Mouse (Mus musculus) midbrain, embryonic 16.5 days (tissue): ENCODE data around the gene Chrnb1. TPM values are rescaled to one million over a fixed set of nuclear protein-coding genes. Genes with fewer than 3 reads are reported as not detected.

Experiments
- ATAC-seq: fragments of 200-750 bp; cut with Nextera tagmentation; 2 replicates; pipeline ENCODE4 v1.8.0; 2017; ENCODE audit warnings: moderate TSS enrichment
- H3K27ac ChIP-seq: fragments of 300-500 bp; sonication (generic); 2 replicates; pipeline ENCODE4 v1.5.1; 2014; ENCODE audit warnings: mild to moderate bottlenecking, low read length, mixed read lengths
- H3K27me3 ChIP-seq: fragments of 300-500 bp; sonication (generic); 2 replicates; pipeline ENCODE4 v1.6.1; 2014; ENCODE audit warnings: low read depth, low read length, mixed read lengths; ENCODE audit not compliant: control insufficient read depth, insufficient read depth
- H3K36me3 ChIP-seq: fragments of 300-500 bp; sonication (generic); 2 replicates; pipeline ENCODE4 v1.6.1; 2014; ENCODE audit warnings: mild to moderate bottlenecking, low read length, moderate library complexity, mixed read lengths; ENCODE audit not compliant: control insufficient read depth, insufficient read depth
- H3K4me1 ChIP-seq: fragments of 300-500 bp; sonication (generic); 2 replicates; pipeline ENCODE4 v1.6.1; 2014; ENCODE audit warnings: mild to moderate bottlenecking, low read length, mixed read lengths; ENCODE audit not compliant: control insufficient read depth, insufficient read depth
- H3K4me2 ChIP-seq: fragments of 300-500 bp; sonication (generic); 2 replicates; pipeline ENCODE4 v1.6.1; 2014; ENCODE audit warnings: mild to moderate bottlenecking, low read length, mixed read lengths
- H3K4me3 ChIP-seq: fragments of 300-500 bp; sonication (generic); 2 replicates; pipeline ENCODE4 v1.5.1; 2014; ENCODE audit warnings: low read depth, mild to moderate bottlenecking, low read length, moderate library complexity, mixed read lengths
- H3K9ac ChIP-seq: fragments of 300-500 bp; sonication (generic); 2 replicates; pipeline ENCODE4 v1.6.1; 2014; ENCODE audit warnings: low read depth, low read length, mixed read lengths
- H3K9me3 ChIP-seq: fragments of 300-500 bp; sonication (generic); replicated peaks from 2 replicates; pipeline ENCODE4 v1.6.1; 2014; ENCODE audit warnings: mild to moderate bottlenecking, low read length, mixed read lengths; ENCODE audit not compliant: control insufficient read depth, poor library complexity, severe bottlenecking
- WGBS: fragments of 180-500 bp; shearing (Covaris S2); extraction: QIAGEN DNeasy Blood & Tissue Kit; methylation state at CpG from one replicate; pipeline ENCODE4 v1.1.7; 2014; 5-methylcytosine and 5-hydroxymethylcytosine counted together
- polyA plus RNA-seq: library from polyadenylated mRNA; unstranded; fragments of >200 nt; fragmentation: Nextera tagmentation; extraction: Ambion mirVana; gene quantifications from 2 replicates; pipeline ENCODE4 v1.2.1, GENCODE M21; 2015

Chrnb1 gene
- polyA plus RNA-seq, 1 experiment from 2014 or later: 1.6 TPM

DNA sequence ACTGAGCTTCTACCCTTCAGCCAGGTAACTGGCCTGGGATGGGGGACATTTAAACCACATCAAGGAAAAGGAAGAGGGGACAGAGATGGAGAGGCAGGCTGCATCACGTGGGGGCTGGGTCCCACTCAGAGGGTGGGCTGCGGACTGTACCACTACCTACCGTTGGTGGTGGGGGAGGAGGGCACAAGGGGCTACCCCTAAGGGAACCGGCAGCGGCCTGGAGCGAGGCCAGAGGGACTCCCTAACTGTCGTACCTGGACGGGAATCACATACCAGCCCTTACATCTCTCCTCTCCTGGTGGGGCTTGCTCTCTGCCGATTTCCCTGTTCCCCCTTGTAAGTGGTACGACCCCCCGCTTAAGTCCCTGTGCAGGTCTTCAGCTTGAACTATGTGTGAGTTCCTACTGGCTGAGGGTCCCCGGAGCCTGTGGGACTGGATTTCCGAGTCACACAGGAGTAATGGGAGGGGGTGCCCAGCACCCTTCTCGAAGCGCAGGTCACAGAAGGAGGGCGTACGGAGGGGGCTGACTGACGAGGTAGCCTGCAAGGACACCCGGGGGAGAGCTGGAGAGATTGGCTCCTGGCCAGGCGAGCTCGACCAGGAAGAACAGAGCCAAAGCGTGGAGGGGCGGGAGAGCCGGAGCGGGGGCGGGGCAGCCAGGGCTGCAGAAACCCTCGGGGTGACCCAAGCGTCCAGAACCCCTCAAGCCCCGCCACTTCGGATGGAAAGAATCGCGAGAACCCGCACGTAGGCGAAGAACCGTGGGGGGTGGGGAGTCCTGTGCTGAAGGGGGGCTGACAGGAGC lies 4.9 kb upstream of the Chrnb1 start:
- Histone ChIP-seq H3K9me3 (no peaks in the 10 kb centered on the region), H3K4me3 (peak overlapping the region; percentile 54), H3K27ac (peak overlapping the region; percentile 93), H3K4me1 (peaks cover 48% of the 10 kb centered on the region), H3K36me3 (no peaks in the 10 kb centered on the region), H3K4me2 (peak overlapping the region; percentile 90), H3K27me3 (peaks cover 13% of the 10 kb centered on the region), H3K9ac (peak overlapping the region; percentile 69)
- peak; percentile 72 for ATAC-seq
- WGBS: under 1% methylated on average over 36 of the region's 36 CpGs

DNA sequence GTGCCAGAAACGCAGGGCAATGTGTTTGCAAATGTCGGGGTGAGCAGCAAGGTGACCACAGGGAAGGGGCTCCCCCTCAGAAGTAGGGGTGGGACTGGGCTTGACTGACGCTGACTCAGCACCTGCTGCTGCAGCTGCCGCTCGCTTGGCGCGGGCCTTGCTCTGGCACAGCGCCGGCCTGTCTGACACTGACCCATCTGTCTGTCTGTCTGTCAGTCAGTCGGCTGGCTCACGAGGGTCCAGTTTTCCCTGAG lies 4.3 kb upstream of the Chrnb1 start:
- Histone ChIP-seq H3K27ac (peak overlapping the region; percentile 93), H3K4me2 (peak overlapping the region; percentile 90), H3K4me1 (peaks cover 46% of the 10 kb centered on the region), H3K27me3 (peaks cover 9% of the 10 kb centered on the region), H3K36me3 (no peaks in the 10 kb centered on the region), H3K9me3 (no peaks in the 10 kb centered on the region), H3K9ac (peak overlapping the region; percentile 69), H3K4me3 (peak overlapping the region; percentile 54)
- WGBS: 0% methylated on average over 11 of the region's 11 CpGs
- ATAC-seq: peak; percentile 23; the same call in 1 of the 2 replicates

DNA sequence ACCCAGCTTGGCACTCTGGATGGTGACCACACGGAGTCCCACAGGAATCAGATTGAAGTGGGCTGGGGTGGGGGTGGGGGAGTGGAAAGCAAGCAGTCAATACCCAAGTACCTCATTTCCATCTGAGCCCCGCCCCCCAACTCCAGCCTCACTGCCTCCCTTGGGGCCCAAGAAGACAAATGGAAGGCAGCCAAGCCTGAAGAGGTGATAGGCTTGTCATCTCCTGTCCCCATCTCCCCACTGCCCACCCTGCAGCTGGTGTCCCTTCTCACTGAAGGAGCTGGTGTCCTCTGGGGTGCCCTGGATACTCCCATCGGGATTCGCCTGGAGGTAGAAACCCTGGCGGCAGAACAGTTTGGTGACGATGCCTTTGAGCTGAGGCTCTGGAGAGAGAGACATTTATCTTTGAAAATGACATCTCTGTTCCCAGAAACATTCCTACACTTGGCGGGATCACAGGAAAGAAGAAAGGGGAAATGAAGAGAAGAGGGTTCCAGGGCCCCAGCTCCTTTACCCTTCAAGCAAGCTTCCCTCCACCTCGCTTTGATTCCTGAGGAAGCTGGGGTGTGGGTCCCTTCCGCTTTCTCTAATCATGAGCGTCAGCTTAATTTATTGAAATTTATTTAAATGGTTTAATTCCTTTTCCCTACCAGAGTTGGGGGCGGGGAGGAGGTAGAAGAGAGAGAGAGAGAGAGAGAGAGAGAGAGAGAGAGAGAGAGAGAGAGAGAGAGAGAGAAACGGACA lies 3.8 kb upstream of the Chrnb1 start:
- Histone ChIP-seq H3K9ac (peak overlapping the region; percentile 69), H3K4me2 (peak overlapping the region; percentile 90), H3K4me1 (peaks cover 41% of the 10 kb centered on the region), H3K9me3 (no peaks in the 10 kb centered on the region), H3K36me3 (no peaks in the 10 kb centered on the region), H3K27me3 (peaks cover 6% of the 10 kb centered on the region), H3K27ac (peak overlapping the region; percentile 93), H3K4me3 (peak overlapping the region; percentile 54)
- ATAC-seq: no peak
- WGBS: 14% methylated on average over 11 of the region's 12 CpGs

DNA sequence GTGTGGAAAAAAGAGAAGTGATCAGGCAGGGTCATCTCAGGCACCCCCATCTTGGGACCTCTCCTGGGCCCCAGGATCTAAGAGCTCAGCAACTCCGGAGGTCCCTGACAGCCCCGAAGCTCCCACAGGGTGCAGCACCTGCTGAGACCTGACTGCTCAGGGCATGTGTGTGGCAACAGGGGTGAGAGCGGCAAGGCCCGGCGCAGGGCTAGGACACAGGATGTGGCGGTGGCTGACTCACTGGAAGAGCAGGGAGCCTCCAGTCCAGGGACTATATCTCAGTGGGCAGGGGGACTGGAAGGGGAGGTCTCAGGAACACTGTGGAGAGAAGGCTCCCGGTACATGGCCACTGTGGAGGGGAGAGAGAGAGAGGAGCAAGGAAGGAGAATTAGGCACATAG lies 2.2 kb upstream of the Chrnb1 start:
- Histone ChIP-seq H3K9ac (no peak overlapping the region), H3K27me3 (peaks cover 12% of the 10 kb centered on the region), H3K4me1 (peaks cover 25% of the 10 kb centered on the region), H3K9me3 (no peaks in the 10 kb centered on the region), H3K27ac (no peak overlapping the region), H3K4me3 (no peak overlapping the region), H3K36me3 (no peaks in the 10 kb centered on the region), H3K4me2 (no peak overlapping the region)
- no peak for ATAC-seq
- 76% methylated on average over 7 of the region's 7 CpGs for WGBS

DNA sequence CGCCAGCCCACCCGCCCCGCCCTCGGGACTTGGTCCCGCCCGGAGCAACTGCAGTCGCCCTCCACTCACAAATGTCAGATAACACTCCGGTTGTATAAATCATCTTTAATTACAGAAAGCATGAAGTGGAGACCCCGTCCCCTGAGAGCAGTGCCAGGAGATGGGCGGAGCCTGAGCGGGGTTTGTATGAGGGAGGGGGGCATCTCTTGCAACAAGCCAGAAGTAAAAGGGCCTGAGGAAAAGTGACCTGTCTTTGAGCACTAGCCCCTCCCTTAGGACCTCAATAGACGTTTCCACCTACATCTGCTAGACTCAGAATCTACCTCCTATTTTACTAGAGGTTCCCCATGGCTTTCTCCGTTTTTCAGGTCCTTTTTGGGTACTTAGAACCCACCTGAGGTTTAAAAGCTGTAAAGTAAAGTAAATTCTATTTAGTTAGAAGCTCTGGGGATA lies 266 bp upstream of the Chrnb1 start:
- Histone ChIP-seq H3K9ac (no peak overlapping the region), H3K27me3 (peaks cover 12% of the 10 kb centered on the region), H3K9me3 (no peaks in the 10 kb centered on the region), H3K4me3 (peak overlapping the region; percentile 36; the same call in 1 of the 2 replicates), H3K27ac (no peak overlapping the region), H3K4me1 (peaks cover 10% of the 10 kb centered on the region), H3K36me3 (no peaks in the 10 kb centered on the region), H3K4me2 (peak overlapping the region; percentile 69)
- no peak for ATAC-seq
- under 1% methylated on average over 13 of the region's 13 CpGs for WGBS

DNA sequence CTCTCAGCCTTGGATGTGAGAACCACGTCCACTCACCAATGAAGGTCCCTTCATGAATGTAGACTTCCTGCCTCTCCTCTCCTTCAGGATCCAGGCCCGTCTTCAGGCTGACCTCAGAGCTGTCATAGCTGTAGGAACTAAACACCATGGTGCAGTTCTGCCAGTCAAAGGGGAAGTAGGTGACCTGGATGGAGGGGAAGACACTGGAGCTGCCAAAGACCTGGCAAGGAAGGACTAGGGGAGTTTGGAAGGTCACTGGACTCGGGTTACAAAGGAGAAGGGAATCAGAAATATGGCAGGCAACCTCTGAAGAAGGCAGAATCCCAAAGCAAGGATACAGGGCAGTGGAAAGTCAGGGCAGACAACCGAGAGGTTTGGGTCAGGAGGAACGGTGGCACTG lies 2.3 kb downstream of the Chrnb1 start:
- Histone ChIP-seq H3K9ac (no peak overlapping the region), H3K4me1 (no peaks in the 10 kb centered on the region; the same call in 1 of the 2 replicates), H3K27ac (no peak overlapping the region), H3K4me2 (no peak overlapping the region), H3K9me3 (no peaks in the 10 kb centered on the region), H3K36me3 (no peaks in the 10 kb centered on the region), H3K27me3 (peaks cover 12% of the 10 kb centered on the region), H3K4me3 (no peak overlapping the region)
- no peak for ATAC-seq
- WGBS: 62% methylated on average over 5 of the region's 5 CpGs

DNA sequence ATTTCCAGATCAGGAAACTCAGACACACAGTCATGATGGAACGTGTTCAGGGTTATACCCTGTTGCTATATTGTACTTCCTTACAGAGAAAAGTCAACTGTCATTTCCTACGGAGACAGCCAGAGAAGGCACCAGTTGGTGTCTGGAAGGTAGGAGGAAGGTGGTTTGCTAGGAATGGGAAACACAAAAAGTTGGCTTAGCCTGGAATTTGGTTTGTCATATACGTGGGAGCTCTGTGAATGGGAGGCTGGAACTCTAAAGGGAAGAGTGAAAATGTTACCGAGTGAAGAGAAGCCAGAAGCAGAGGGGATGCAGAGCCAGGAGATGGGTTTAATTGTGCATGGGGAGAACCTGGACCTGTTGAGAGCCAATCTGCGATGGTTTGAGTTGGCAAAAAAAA lies 4.3 kb downstream of the Chrnb1 start:
- H3K4me3 ChIP-seq: no peak overlapping the region
- no peak overlapping the region for H3K9ac ChIP-seq
- H3K4me2 ChIP-seq: no peak overlapping the region
- H3K9me3 ChIP-seq: no peaks in the 10 kb centered on the region
- peaks cover 11% of the 10 kb centered on the region for H3K27me3 ChIP-seq
- H3K4me1 ChIP-seq: no peaks in the 10 kb centered on the region; the same call in 1 of the 2 replicates
- H3K27ac ChIP-seq: no peak overlapping the region
- 76% methylated on average over 5 of the region's 5 CpGs for WGBS
- no peak for ATAC-seq
- H3K36me3 ChIP-seq: no peaks in the 10 kb centered on the region

DNA sequence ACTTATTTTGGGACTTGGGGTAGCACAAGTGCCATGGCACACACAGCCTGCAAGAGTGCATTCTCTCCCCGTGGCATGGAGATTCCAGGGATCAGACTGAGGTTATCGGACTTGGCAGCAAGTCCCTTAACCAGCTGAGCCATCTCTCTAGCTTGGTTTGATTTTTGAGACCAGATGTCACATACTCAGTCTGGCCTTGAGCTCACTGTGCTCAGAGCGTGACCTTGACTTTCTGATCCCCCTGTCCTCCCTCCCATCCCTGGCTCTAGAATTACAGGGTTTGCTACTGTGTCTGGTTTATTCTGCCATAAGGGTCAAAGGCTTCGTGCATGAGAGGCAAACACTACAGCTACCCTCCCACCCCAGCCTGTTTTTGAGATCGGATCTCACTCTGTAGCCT lies 6.3 kb downstream of the Chrnb1 start:
- Histone ChIP-seq H3K9me3 (no peaks in the 10 kb centered on the region), H3K4me1 (no peaks in the 10 kb centered on the region), H3K27ac (no peak overlapping the region), H3K9ac (no peak overlapping the region), H3K27me3 (peaks cover 8% of the 10 kb centered on the region), H3K4me3 (no peak overlapping the region), H3K36me3 (no peaks in the 10 kb centered on the region), H3K4me2 (no peak overlapping the region)
- no peak for ATAC-seq
- WGBS: 68% methylated on average over 5 of the region's 5 CpGs

DNA sequence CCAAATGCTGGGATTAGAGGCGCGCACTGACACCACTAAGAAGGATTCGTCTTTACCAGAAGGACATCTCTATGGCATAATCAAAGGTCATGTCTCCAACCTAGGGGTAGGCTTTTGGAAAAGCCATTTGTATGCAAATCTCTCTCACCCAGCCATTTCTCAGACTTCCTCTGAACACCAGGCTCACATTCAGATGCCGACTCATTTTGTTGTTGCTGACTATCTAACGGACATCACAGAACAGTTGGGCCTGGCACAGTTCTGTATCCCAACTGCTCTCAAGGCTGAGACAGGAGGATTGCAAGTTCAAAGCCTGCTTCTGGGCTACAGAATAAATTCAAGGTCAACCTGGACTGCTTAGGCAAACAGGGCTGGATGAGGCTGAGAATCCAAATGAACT lies 8.4 kb downstream of the Chrnb1 start:
- Histone ChIP-seq H3K9me3 (no peaks in the 10 kb centered on the region), H3K4me2 (no peak overlapping the region), H3K4me3 (no peak overlapping the region), H3K36me3 (no peaks in the 10 kb centered on the region), H3K9ac (no peak overlapping the region), H3K27ac (no peak overlapping the region), H3K4me1 (no peaks in the 10 kb centered on the region), H3K27me3 (no peaks in the 10 kb centered on the region)
- WGBS: 77% methylated on average over 5 of the region's 5 CpGs
- no peak for ATAC-seq
